Comparison of ENCODE assay signal across 28 mouse cellular contexts in genomic region chr1:43953679-43954078, GRCm38 (mm10). TPM values are rescaled to one million over a fixed set of nuclear protein-coding genes. Genes with fewer than 3 reads are reported as not detected.
DNase-seq lines count a peak whose midpoint lies in the region; ATAC-seq lines count a peak whose summit lies in the region.
"Had no signal": no experiment of that assay in that cellular context is flagged by ENCODE, and none has a peak within 500 bp of the region (broad histone marks: within the 10 kb centered on the region; RNA-seq: fewer than 3 reads in every experiment).

No protein-coding gene starts in this region.

- H3K36me3 ChIP-seq in forebrain, embryonic 10.5 days (replicated peaks), result peaks cover 91% of the 10 kb centered on the region

- H3K27me3 ChIP-seq in forebrain, embryonic 10.5 days (ENCODE audit: poor library complexity, severe bottlenecking), result no peaks in the 10 kb centered on the region
- H3K27me3 ChIP-seq: embryonic facial prominence, embryonic 13.5 days; forebrain, embryonic 13.5 days; heart, embryonic 13.5 days had no signal

- ATAC-seq in frontal cortex, adult (ENCODE audit: low TSS enrichment), result peak; percentile 84
- ATAC-seq: forebrain, embryonic 13.5 days; forebrain, embryonic 16.5 days; hindbrain, postnatal 0 days; inflammation-experienced regulatory T-cells, adult 6 months; intestine, embryonic 16.5 days had no signal

- no peak overlapping the region for H3K27ac ChIP-seq in forebrain, embryonic 10.5 days
- H3K27ac ChIP-seq: embryonic facial prominence, embryonic 10.5 days; embryonic facial prominence, embryonic 13.5 days; forebrain, embryonic 13.5 days; heart, adult 2 months; heart, embryonic 10.5 days; heart, embryonic 13.5 days; hindbrain, embryonic 14.5 days; hindbrain, postnatal 0 days had no signal

- no peaks in the 10 kb centered on the region for H3K4me1 ChIP-seq in forebrain, embryonic 10.5 days
- H3K4me1 ChIP-seq: embryonic facial prominence, embryonic 10.5 days; embryonic facial prominence, embryonic 13.5 days; forebrain, embryonic 13.5 days; heart, embryonic 10.5 days; heart, embryonic 13.5 days had no signal

- 94% methylated on average over 3 of the region's 3 CpGs for WGBS in forebrain, embryonic 10.5 days

- H3K4me3 ChIP-seq in forebrain, embryonic 10.5 days, result no peak overlapping the region
- H3K4me3 ChIP-seq: embryonic facial prominence, embryonic 10.5 days; embryonic facial prominence, embryonic 13.5 days; erythroblast, embryonic 14.5 days; forebrain, embryonic 13.5 days; heart, adult 2 months; heart, embryonic 10.5 days; heart, embryonic 13.5 days had no signal

- no peak for DNase-seq in frontal cortex, postnatal 10 days (ENCODE audit: low spot score in 2 of 2)
- DNase-seq in 416B (ENCODE audit: low read depth), result peak; percentile 31
- DNase-seq in adipocyte (ENCODE audit: low spot score), result peak; percentile 24
- no peak for DNase-seq in lung, postnatal 36 days
- DNase-seq in forebrain, embryonic 10.5 days (ENCODE audit: extremely low spot score, low spot score), result no peak
- DNase-seq: adrenal gland, adult 8-10 months; cerebellum, adult 11-12 months; cerebellum, adult 8-10 months; cerebellum, postnatal 10 days; cerebellum, postnatal 36 days; embryo, embryonic 11 days; gastrocnemius, postnatal 36 days; heart, adult 2 months; heart, postnatal 14 days; heart, postnatal 4 days; kidney, adult 18-20 months had no signal

- H3K9me3 ChIP-seq in forebrain, embryonic 10.5 days, result no peaks in the 10 kb centered on the region
- H3K9me3 ChIP-seq: embryonic facial prominence, embryonic 10.5 days; embryonic facial prominence, embryonic 13.5 days; forebrain, embryonic 13.5 days; heart, embryonic 10.5 days; heart, embryonic 13.5 days had no signal

RNA-seq across cellular contexts. Expression of gene Tpp2, which starts 20.2 kb away (rescaled TPM):
- 68.9 and 74.9 TPM in 2 replicates for polyA plus RNA-seq in forebrain, embryonic 10.5 days (2016; fragmentation: Nextera tagmentation; extraction: Ambion mirVana)

Comparison
In these comparisons a context has a peak if more than half of its experiments do, and no peak if none do; other contexts are left out.
1. DNase-seq: peak in 416B (single experiment) and adipocyte (single experiment); none in frontal cortex, postnatal 10 days (0 of 2), lung, postnatal 36 days (single experiment) and forebrain, embryonic 10.5 days (single experiment).